Mouse (Mus musculus): Measurements from ENCODE around the gene Map3k11. TPM values are rescaled to one million over a fixed set of nuclear protein-coding genes. Genes with fewer than 3 reads are reported as not detected.

Gene Map3k11
- polyA plus RNA-seq, 1 experiment from 2014 or later, result 9.2 TPM

- peak overlapping the region; percentile 59 for H3K4me2 ChIP-seq (ENCODE audit: low read length)
- ATAC-seq, result no peak
- peaks cover 10% of the 10 kb centered on the region for H3K4me1 ChIP-seq (ENCODE audit: control insufficient read depth, insufficient read depth, low read length)
- 85% methylated on average over 6 of the region's 6 CpGs for WGBS
- peak overlapping the region; percentile 56; the same call in 1 of the 2 replicates for H3K27ac ChIP-seq (ENCODE audit: low read depth, low read length)
- H3K27me3 ChIP-seq (replicated peaks; ENCODE audit: control insufficient read depth, insufficient read depth, low read length), result peaks cover 5% of the 10 kb centered on the region
- no peak for DNase-seq (ENCODE audit: low spot score)
- peaks cover 45% of the 10 kb centered on the region for H3K36me3 ChIP-seq (ENCODE audit: control insufficient read depth, insufficient read depth, low read length)
- H3K4me3 ChIP-seq (ENCODE audit: low read depth, low read length), result peak overlapping the region; percentile 24
- no peaks in the 10 kb centered on the region for H3K9me3 ChIP-seq (replicated peaks; ENCODE audit: control insufficient read depth, low read length)
- H3K9ac ChIP-seq (ENCODE audit: low read length), result peak overlapping the region; percentile 47
Measured at GRCm38 (mm10) chr19:5649298-5649741, 39.2 kb upstream of the Map3k11 start.

- peaks cover 25% of the 10 kb centered on the region for H3K27me3 ChIP-seq (replicated peaks; ENCODE audit: control insufficient read depth, insufficient read depth, low read length)
- peaks cover 16% of the 10 kb centered on the region for H3K4me1 ChIP-seq (ENCODE audit: control insufficient read depth, insufficient read depth, low read length)
- H3K4me2 ChIP-seq (ENCODE audit: low read length), result no peak overlapping the region
- peaks cover 21% of the 10 kb centered on the region for H3K36me3 ChIP-seq (ENCODE audit: control insufficient read depth, insufficient read depth, low read length)
- ATAC-seq (no peak), DNase-seq (ENCODE audit: low spot score) (no peak)
- H3K4me3 ChIP-seq (ENCODE audit: low read depth, low read length), result no peak overlapping the region
- no peak overlapping the region for H3K27ac ChIP-seq (ENCODE audit: low read depth, low read length)
- whole genome bisulfite sequencing, result 61% methylated on average over 12 of the region's 13 CpGs
- H3K9ac ChIP-seq (ENCODE audit: low read length), result no peak overlapping the region
- no peaks in the 10 kb centered on the region for H3K9me3 ChIP-seq (replicated peaks; ENCODE audit: control insufficient read depth, low read length)
Measured at GRCm38 (mm10) chr19:5651502-5652274, 36.9 kb upstream of the Map3k11 start.

- 75% methylated on average over 6 of the region's 6 CpGs for WGBS
- Histone ChIP-seq H3K4me1 (ENCODE audit: control insufficient read depth, insufficient read depth, low read length) (peaks cover 16% of the 10 kb centered on the region), H3K4me2 (ENCODE audit: low read length) (no peak overlapping the region), H3K9me3 (replicated peaks; ENCODE audit: control insufficient read depth, low read length) (no peaks in the 10 kb centered on the region), H3K36me3 (ENCODE audit: control insufficient read depth, insufficient read depth, low read length) (peaks cover 12% of the 10 kb centered on the region), H3K27ac (ENCODE audit: low read depth, low read length) (no peak overlapping the region), H3K9ac (ENCODE audit: low read length) (no peak overlapping the region), H3K27me3 (replicated peaks; ENCODE audit: control insufficient read depth, insufficient read depth, low read length) (peaks cover 25% of the 10 kb centered on the region), H3K4me3 (ENCODE audit: low read depth, low read length) (no peak overlapping the region)
- DNase-seq (ENCODE audit: low spot score) (no peak), ATAC-seq (no peak)
Measured at GRCm38 (mm10) chr19:5652570-5652969, 36.0 kb upstream of the Map3k11 start.

- peaks cover 13% of the 10 kb centered on the region; the same call in 1 of the 2 replicates for H3K4me1 ChIP-seq (ENCODE audit: control insufficient read depth, insufficient read depth, low read length)
- 5% methylated on average over 62 of the region's 62 CpGs for WGBS
- no peak overlapping the region for H3K27ac ChIP-seq (ENCODE audit: low read depth, low read length)
Measured at GRCm38 (mm10) chr19:5653969-5654719, 34.4 kb upstream of the Map3k11 start.

GRCm38 (mm10) chr19:5654720-5655298 lies 33.7 kb upstream of the Map3k11 start:
- peak; percentile 22; the same call in 1 of the 2 replicates for ATAC-seq
- H3K27me3 ChIP-seq (replicated peaks; ENCODE audit: control insufficient read depth, insufficient read depth, low read length), result peaks cover 25% of the 10 kb centered on the region
- H3K27ac ChIP-seq (ENCODE audit: low read depth, low read length), result no peak overlapping the region
- H3K9me3 ChIP-seq (replicated peaks; ENCODE audit: control insufficient read depth, low read length), result no peaks in the 10 kb centered on the region
- H3K4me3 ChIP-seq (ENCODE audit: low read depth, low read length), result peak overlapping the region; percentile 37
- H3K4me1 ChIP-seq (ENCODE audit: control insufficient read depth, insufficient read depth, low read length), result peaks cover 13% of the 10 kb centered on the region; the same call in 1 of the 2 replicates
- DNase-seq (ENCODE audit: low spot score), result no peak
- WGBS, result 4% methylated on average over 43 of the region's 43 CpGs
- 0 out of 2 replicates have a peak, but pooled peaks cover 7% of the 10 kb centered on the region for H3K36me3 ChIP-seq (ENCODE audit: control insufficient read depth, insufficient read depth, low read length)
- H3K4me2 ChIP-seq (ENCODE audit: low read length), result peak overlapping the region; percentile 77
- peak overlapping the region; percentile 49 for H3K9ac ChIP-seq (ENCODE audit: low read length)

More at GRCm38 (mm10) chr19:5653969-5654719, 34.4 kb upstream of the Map3k11 start:
- Histone ChIP-seq H3K36me3 (ENCODE audit: control insufficient read depth, insufficient read depth, low read length) (0 out of 2 replicates have a peak, but pooled peaks cover 7% of the 10 kb centered on the region), H3K9ac (ENCODE audit: low read length) (peak overlapping the region; percentile 49), H3K9me3 (replicated peaks; ENCODE audit: control insufficient read depth, low read length) (no peaks in the 10 kb centered on the region), H3K4me3 (ENCODE audit: low read depth, low read length) (peak overlapping the region; percentile 37), H3K4me2 (ENCODE audit: low read length) (peak overlapping the region; percentile 77), H3K27me3 (replicated peaks; ENCODE audit: control insufficient read depth, insufficient read depth, low read length) (peaks cover 25% of the 10 kb centered on the region)
- DNase-seq (ENCODE audit: low spot score), result peak; percentile 42
- peak; percentile 50 for ATAC-seq

GRCm38 (mm10) chr19:5660942-5661751 lies 27.4 kb upstream of the Map3k11 start:
- WGBS, result 80% methylated on average over 14 of the region's 16 CpGs
- no peak overlapping the region for H3K4me3 ChIP-seq (ENCODE audit: low read depth, low read length)
- peaks cover 3% of the 10 kb centered on the region; the same call in 1 of the 2 replicates for H3K4me1 ChIP-seq (ENCODE audit: control insufficient read depth, insufficient read depth, low read length)
- H3K9me3 ChIP-seq (replicated peaks; ENCODE audit: control insufficient read depth, low read length), result no peaks in the 10 kb centered on the region
- H3K27ac ChIP-seq (ENCODE audit: low read depth, low read length), result peak overlapping the region; percentile 1; the same call in 1 of the 2 replicates
- peaks cover 1% of the 10 kb centered on the region for H3K27me3 ChIP-seq (replicated peaks; ENCODE audit: control insufficient read depth, insufficient read depth, low read length)
- DNase-seq (ENCODE audit: low spot score), result no peak
- no peak overlapping the region for H3K9ac ChIP-seq (ENCODE audit: low read length)
- no peak for ATAC-seq
- peaks cover 20% of the 10 kb centered on the region for H3K36me3 ChIP-seq (ENCODE audit: control insufficient read depth, insufficient read depth, low read length)
- H3K4me2 ChIP-seq (ENCODE audit: low read length), result no peak overlapping the region

GRCm38 (mm10) chr19:5662310-5662709 lies 26.2 kb upstream of the Map3k11 start:
- WGBS, result 81% methylated on average over 8 of the region's 8 CpGs
- H3K36me3 ChIP-seq (ENCODE audit: control insufficient read depth, insufficient read depth, low read length), result peaks cover 32% of the 10 kb centered on the region
- peak overlapping the region; percentile 52; the same call in 1 of the 2 replicates for H3K4me2 ChIP-seq (ENCODE audit: low read length)
- H3K27ac ChIP-seq (ENCODE audit: low read depth, low read length), result 0 out of 2 replicates have a peak overlapping the region, but pooled peaks have one; percentile 33
- H3K4me3 ChIP-seq (ENCODE audit: low read depth, low read length), result 0 out of 2 replicates have a peak overlapping the region, but pooled peaks have one; percentile 29
- no peaks in the 10 kb centered on the region for H3K9me3 ChIP-seq (replicated peaks; ENCODE audit: control insufficient read depth, low read length)
- H3K4me1 ChIP-seq (ENCODE audit: control insufficient read depth, insufficient read depth, low read length), result peaks cover 3% of the 10 kb centered on the region; the same call in 1 of the 2 replicates
- no peak overlapping the region for H3K9ac ChIP-seq (ENCODE audit: low read length)
- no peaks in the 10 kb centered on the region for H3K27me3 ChIP-seq (replicated peaks; ENCODE audit: control insufficient read depth, insufficient read depth, low read length)
- DNase-seq (ENCODE audit: low spot score) (no peak), ATAC-seq (no peak)

Measured in forebrain, embryonic 14.5 days (tissue).